Mouse (Mus musculus): Measurements from ENCODE around the gene Atp5g1. TPM values are rescaled to one million over a fixed set of nuclear protein-coding genes. Genes with fewer than 3 reads are reported as not detected.

Gene Atp5g1
- polyA plus RNA-seq (2012; rRNA removed), result 217 and 260 TPM in 2 replicates

DNA sequence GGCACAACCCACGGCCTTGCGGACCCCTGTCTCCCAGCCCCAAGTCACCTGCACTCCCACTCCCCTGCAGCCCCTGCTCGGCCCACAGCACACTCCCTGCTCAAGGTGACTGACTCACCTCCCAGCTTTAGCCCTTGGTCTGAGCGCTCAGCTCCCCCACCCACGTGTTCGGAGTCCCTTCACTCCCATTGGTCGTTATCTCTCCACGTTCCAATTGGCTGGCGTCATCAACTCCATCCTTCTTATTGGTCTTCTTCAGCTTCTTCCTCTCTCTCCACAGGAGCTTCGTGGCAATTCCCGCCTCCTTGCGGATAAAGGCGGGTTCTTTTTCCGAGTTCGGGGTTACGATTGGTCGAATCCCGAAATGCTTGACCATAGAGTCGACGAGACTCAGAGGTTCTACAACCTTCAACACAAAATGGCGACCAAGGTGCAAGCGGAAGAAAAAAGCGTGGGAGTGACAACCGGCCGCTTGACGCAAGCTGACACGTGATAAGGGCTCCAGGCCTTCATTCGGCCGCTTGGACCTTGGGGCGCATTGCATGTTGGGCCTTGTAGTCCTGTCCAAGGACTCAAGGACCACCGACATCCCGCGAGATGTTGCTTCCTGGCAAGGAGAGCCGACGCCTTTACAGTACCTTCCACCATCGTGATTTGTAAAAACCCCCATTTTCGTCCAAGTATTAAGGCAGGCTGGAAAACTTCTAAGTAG, at the start of gene Atp5g1:
Gene Atp5g1 (minus strand): TSS at position 162 of the 712 bp plus-strand sequence.

GRCm38 (mm10) chr11:96111751-96112150, 36.3 kb upstream of the Atp5g1 start, which contains the start of gene Calcoco2:
Gene Calcoco2 (minus strand): TSS chr11:96111964.

GRCm38 (mm10) chr11:96065215-96065911, 10.1 kb downstream of the Atp5g1 start, which contains the start of gene Ube2z:
Gene Ube2z (minus strand): TSS chr11:96065388.

DNA sequence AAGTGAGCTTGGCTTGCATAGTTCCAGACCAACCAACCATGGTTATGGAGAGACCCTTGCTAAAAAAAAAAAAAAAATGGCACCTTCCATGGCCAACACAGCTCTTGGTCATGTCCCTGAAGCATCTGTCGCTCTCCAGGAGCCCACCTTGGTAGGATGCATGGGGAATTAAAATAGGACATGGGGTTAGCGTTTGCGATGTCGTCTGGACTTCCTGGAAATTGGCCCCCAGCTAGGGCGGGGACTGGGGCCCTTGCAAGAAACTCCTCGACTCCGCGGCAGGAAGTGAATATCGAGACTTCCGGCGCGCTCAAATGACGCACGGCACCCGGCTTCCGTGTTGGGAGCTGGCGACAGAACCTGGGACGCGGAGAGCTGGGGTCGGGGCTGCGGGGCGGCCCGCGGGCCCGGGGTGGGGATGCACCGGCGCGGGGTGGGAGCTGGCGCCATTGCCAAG, 40.8 kb downstream of the Atp5g1 start, which contains the start of gene Snf8:
Gene Snf8 (plus strand): TSS at position 290 of the 457 bp plus-strand sequence.

Other genes with a start within 250 kb of the Atp5g1 start
- gene Gngt2, start 238.5 kb downstream of the Atp5g1 start, polyA plus RNA-seq (2012; rRNA removed), result 7.3 and 8.3 TPM in 2 replicates
- gene Abi3, start 233.2 kb downstream of the Atp5g1 start, polyA plus RNA-seq (2012; rRNA removed), result 3.1 and 4.8 TPM in 2 replicates
- gene B4galnt2, start 160.8 kb downstream of the Atp5g1 start, polyA plus RNA-seq (2012; rRNA removed), result 0.11 TPM in 1 of 2 replicates, not detected in the other
- gene Igf2bp1, start 69.7 kb downstream of the Atp5g1 start, polyA plus RNA-seq (2012; rRNA removed), result 51.9 and 53.4 TPM in 2 replicates
- gene Gip, start 51.1 kb downstream of the Atp5g1 start, polyA plus RNA-seq (2012; rRNA removed), result 0.18 TPM in 1 of 2 replicates, not detected in the other
- 49.4 and 59.9 TPM in 2 replicates for gene Snf8, start 40.8 kb downstream of the Atp5g1 start, polyA plus RNA-seq (2012; rRNA removed)
- 37.6 and 45.1 TPM in 2 replicates for gene Ube2z, start 10.3 kb downstream of the Atp5g1 start, polyA plus RNA-seq (2012; rRNA removed)
- gene Calcoco2, start 36.3 kb upstream of the Atp5g1 start, polyA plus RNA-seq (2012; rRNA removed), result not detected in 2 replicates
- 0.06 and 0.08 TPM in 2 replicates for gene Ttll6, start 58.1 kb upstream of the Atp5g1 start, polyA plus RNA-seq (2012; rRNA removed)
- gene Hoxb13, start 118.6 kb upstream of the Atp5g1 start, polyA plus RNA-seq (2012; rRNA removed), result 0.09 TPM in 1 of 2 replicates, not detected in the other
- gene Hoxb9, start 195.8 kb upstream of the Atp5g1 start, polyA plus RNA-seq (2012; rRNA removed), result 0.19 and 33.6 TPM in 2 replicates
- gene Hoxb8, start 206.2 kb upstream of the Atp5g1 start, polyA plus RNA-seq (2012; rRNA removed), result 0.85 and 34.6 TPM in 2 replicates
- 1.5 and 10.7 TPM in 2 replicates for gene Hoxb7, start 211.0 kb upstream of the Atp5g1 start, polyA plus RNA-seq (2012; rRNA removed)
- 1.6 and 25.5 TPM in 2 replicates for gene Hoxb6, start 216.8 kb upstream of the Atp5g1 start, polyA plus RNA-seq (2012; rRNA removed)
- 0.56 and 17.7 TPM in 2 replicates for gene Hoxb5, start 227.7 kb upstream of the Atp5g1 start, polyA plus RNA-seq (2012; rRNA removed)
- gene Hoxb4, start 242.6 kb upstream of the Atp5g1 start, polyA plus RNA-seq (2012; rRNA removed), result 1.6 and 11.1 TPM in 2 replicates
- 2.1 and 37.0 TPM in 2 replicates for gene Hoxb3, start 247.7 kb upstream of the Atp5g1 start, polyA plus RNA-seq (2012; rRNA removed)

All from central nervous system, embryonic 11.5 days (tissue).